Mouse (Mus musculus) mesoderm, embryonic 11.5 days (tissue): ENCODE data around the gene Lars2.

Source experiments
- DNase-seq: peaks from one replicate; pipeline ENCODE4 v3.0.0-alpha.2; 2012; ENCODE audit warnings: low read depth, low spot score

Gene Lars2

GRCm38 (mm10) chr9:123475569-123475968, 108.8 kb downstream of the Lars2 start:
- no peak for DNase-seq

GRCm38 (mm10) chr9:123478031-123478585, 111.4 kb downstream of the Lars2 start:
- peak; percentile 72 for DNase-seq

- peak; percentile 62 for DNase-seq
Observed at GRCm38 (mm10) chr9:123478586-123479195, 112.0 kb downstream of the Lars2 start, which contains the start of gene Limd1. Limd1 (plus strand) TSS chr9:123478706.

GRCm38 (mm10) chr9:123479196-123479669, 112.5 kb downstream of the Lars2 start:
- DNase-seq, result no peak

GRCm38 (mm10) chr9:123479876-123480252, 113.1 kb downstream of the Lars2 start:
- DNase-seq, result no peak

GRCm38 (mm10) chr9:123480253-123480921, 113.7 kb downstream of the Lars2 start:
- DNase-seq, result no peak

- DNase-seq, result no peak
Observed at GRCm38 (mm10) chr9:123481136-123481535, 114.4 kb downstream of the Lars2 start.

- DNase-seq, result no peak
Observed at GRCm38 (mm10) chr9:123483598-123483997, 116.9 kb downstream of the Lars2 start.

GRCm38 (mm10) chr9:123484830-123485229, 118.1 kb downstream of the Lars2 start:
- DNase-seq, result no peak

- no peak for DNase-seq
Observed at GRCm38 (mm10) chr9:123485561-123485960, 118.8 kb downstream of the Lars2 start.

GRCm38 (mm10) chr9:123486635-123487034, 119.9 kb downstream of the Lars2 start:
- no peak for DNase-seq

GRCm38 (mm10) chr9:123489073-123489472, 122.3 kb downstream of the Lars2 start:
- no peak for DNase-seq

GRCm38 (mm10) chr9:123489727-123490343, 123.1 kb downstream of the Lars2 start:
- DNase-seq, result no peak

- no peak for DNase-seq
Observed at GRCm38 (mm10) chr9:123490930-123491329, 124.2 kb downstream of the Lars2 start.

- DNase-seq, result no peak
Observed at GRCm38 (mm10) chr9:123491917-123492585, 125.3 kb downstream of the Lars2 start.

- peak; percentile 23 for DNase-seq
Observed at GRCm38 (mm10) chr9:123496665-123497064, 129.9 kb downstream of the Lars2 start.

GRCm38 (mm10) chr9:123497906-123498305, 131.2 kb downstream of the Lars2 start:
- DNase-seq, result no peak

GRCm38 (mm10) chr9:123500480-123500879, 133.8 kb downstream of the Lars2 start:
- DNase-seq, result no peak

- DNase-seq, result no peak
Observed at GRCm38 (mm10) chr9:123503171-123503834, 136.6 kb downstream of the Lars2 start.

GRCm38 (mm10) chr9:123504325-123504724, 137.6 kb downstream of the Lars2 start:
- peak; percentile 79 for DNase-seq

GRCm38 (mm10) chr9:123505598-123505997, 138.9 kb downstream of the Lars2 start:
- no peak for DNase-seq
